Mouse (Mus musculus) B cell, adult (primary cell): ENCODE data around the gene Mcub. TPM values are rescaled to one million over a fixed set of nuclear protein-coding genes. Genes with fewer than 3 reads are reported as not detected.

ENCODE experiments used
- total RNA-seq: library from RNA; stranded (reverse); gene quantifications from 4 replicates; pipeline ENCODE4 v1.2.4, GENCODE M21; 2023; ENCODE audit not compliant: inconsistent age

Gene Mcub
- not detected in 4 replicates for total RNA-seq

GRCm38 (mm10) chr3:129969432-129970395 lies at the start of gene Mcub:
TSS of gene Mcub (minus strand) at chr3:129970206.

GRCm38 (mm10) chr3:129901271-129901809 lies 68.7 kb downstream of the Mcub start, which contains the start of gene Casp6:
TSS of gene Casp6 (plus strand) at chr3:129901425.

GRCm38 (mm10) chr3:129878405-129879021 lies 91.5 kb downstream of the Mcub start, which contains the start of gene Pla2g12a:
TSS of gene Pla2g12a (plus strand) at chr3:129878606.

Other genes with a start within 250 kb of the Mcub start
- gene Egf, start 214.9 kb downstream of the Mcub start, total RNA-seq, result 2.3 to 5.0 TPM (median 3.1 TPM) in 4 replicates
- not detected in 4 replicates for gene Lrit3, start 166.2 kb downstream of the Mcub start, total RNA-seq
- gene Rrh, start 147.6 kb downstream of the Mcub start, total RNA-seq, result 2.3 to 3.9 TPM (median 3.3 TPM) in 4 replicates
- 53.0 to 74.8 TPM (median 70.2 TPM) in 4 replicates for gene Gar1, start 138.8 kb downstream of the Mcub start, total RNA-seq
- gene Cfi, start 134.3 kb downstream of the Mcub start, total RNA-seq, result not detected in 4 replicates
- 13.1 to 17.4 TPM (median 16.3 TPM) in 4 replicates for gene Pla2g12a, start 91.6 kb downstream of the Mcub start, total RNA-seq
- gene Casp6, start 68.8 kb downstream of the Mcub start, total RNA-seq, result 20.1 to 30.1 TPM (median 26.1 TPM) in 4 replicates
- 101 to 141 TPM (median 111 TPM) in 4 replicates for gene Sec24b, start 91.3 kb upstream of the Mcub start, total RNA-seq
- not detected in 4 replicates for gene Col25a1, start 161.3 kb upstream of the Mcub start, total RNA-seq